Mouse (Mus musculus) adrenal gland, adult (tissue): Measurements from ENCODE around the gene Dnajb4.
"Not testable (repeated sequence)": the region's sequence is repeated elsewhere in the genome, so short reads cannot be mapped to it uniquely, and the experiment has no call there.

Experiments used
- DNase-seq, 2 experiments: peaks; one replicate each; pipeline ENCODE4 v3.0.0; 2022 to 2023; ENCODE audit warnings: low spot score in 1 of 2; ENCODE audit not compliant: inconsistent age in 2 of 2

Gene Dnajb4

DNA sequence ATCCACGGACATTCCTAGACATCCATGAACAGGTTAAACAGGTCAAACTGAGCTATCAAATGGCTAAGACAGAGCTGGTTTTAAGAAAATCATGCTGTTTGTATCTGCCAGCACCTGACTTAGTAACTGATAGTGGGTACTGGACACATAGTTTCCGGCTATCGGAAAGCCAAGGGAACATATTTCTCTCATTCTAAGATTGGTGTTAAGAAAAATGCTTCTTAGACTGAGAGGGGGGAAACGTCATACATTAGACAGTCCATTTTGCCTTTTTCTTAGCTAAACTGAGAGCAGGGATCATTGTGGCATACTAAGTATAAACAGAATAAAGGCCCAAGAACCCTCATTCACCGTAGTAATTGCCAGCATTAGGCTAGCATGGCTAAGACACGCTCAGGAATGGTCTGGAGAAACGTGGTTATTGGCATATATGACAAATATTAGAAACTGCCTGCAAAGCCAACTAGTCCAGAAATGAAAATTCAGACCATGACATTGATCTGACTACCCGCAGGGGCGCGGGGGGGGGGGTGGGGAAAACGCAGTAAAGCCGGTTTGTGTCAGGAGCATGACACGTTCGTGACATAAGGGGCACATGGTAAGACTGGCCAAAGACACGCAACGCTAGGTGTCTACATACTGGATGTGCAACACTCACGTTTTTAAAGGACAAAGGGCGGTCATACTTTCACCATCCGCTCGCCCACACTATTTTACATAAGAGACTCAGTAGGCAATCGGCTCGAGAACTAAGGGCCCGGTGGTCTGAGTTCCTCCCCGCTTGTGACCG lies 730 bp downstream of the Dnajb4 start:
- peak in 1 of 2 experiments; percentile 77 for DNase-seq

DNA sequence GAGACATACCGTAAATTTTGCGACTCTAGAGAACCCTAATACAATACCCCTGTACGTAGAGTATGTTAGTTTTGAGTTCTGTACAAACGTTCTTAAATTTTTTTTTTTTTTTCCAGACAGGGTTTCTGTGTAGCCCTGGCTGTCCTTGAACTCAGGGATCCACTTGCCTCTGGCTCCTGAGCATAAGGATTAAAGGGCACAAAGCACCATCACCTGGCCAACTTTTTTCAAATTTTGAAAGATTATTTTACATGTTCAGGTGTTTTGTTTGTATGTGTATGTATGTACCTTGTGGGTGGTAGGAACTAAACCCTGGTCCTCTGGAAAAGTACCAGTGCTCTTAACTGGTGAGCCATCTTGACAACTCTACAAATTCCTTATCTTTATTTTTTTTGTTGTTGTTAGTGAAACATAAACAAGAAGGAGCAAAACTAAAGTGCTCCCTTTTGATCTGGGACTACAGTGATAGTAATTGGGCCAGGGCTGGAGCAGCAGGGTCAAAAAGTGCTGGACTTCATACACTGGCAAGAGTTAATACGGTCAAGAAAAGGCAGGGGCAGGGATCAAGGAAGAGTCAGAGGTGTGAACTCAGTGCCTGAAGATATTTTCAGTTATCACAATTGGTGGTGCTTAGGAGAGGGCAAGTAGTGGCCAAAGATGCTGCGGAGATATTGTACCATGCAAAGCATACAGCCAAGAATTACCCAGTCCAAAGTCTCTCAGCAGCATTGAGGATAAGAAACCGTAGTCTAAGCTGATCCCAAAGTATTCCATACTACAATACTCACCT lies 1.8 kb downstream of the Dnajb4 start:
- DNase-seq, result no peak

DNA sequence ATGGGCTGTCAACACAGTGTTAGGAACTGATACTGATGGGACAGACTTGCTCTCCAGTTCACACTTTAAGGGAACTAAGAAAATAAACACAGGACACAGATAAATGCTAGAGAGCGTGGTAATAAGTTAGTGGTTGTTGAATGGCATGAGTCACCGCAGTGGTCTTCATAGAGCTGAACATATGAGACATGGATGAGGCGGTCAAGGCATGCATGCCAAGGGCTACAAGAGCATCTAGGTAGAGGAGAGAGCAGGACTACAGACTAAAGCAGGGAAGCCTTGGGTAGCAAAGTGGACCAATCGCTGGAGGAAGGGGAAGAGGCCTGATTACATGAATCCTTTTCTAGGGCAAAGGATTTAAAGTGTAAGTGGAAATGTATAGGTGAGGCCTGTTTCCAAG lies 2.9 kb downstream of the Dnajb4 start:
- DNase-seq, result no peak

DNA sequence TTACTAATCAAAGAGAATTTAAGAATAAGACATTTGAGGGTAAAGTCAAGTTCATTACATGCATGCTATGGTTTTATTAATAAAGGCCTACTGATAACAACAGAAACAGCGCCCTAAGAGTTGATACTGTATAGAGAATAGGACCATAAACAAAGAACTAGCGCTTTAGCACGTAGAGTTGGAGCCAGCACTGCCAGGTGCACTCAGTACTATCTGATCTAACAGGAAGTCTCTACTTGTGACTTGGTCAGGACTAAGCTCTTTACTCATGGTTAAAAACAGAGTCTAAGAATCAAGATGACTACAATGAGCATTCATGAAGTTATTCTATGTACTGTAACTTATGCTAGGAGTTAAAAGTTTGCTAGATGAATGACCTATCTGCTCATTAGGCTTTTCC lies 5.5 kb downstream of the Dnajb4 start:
- DNase-seq, result no peak

DNA sequence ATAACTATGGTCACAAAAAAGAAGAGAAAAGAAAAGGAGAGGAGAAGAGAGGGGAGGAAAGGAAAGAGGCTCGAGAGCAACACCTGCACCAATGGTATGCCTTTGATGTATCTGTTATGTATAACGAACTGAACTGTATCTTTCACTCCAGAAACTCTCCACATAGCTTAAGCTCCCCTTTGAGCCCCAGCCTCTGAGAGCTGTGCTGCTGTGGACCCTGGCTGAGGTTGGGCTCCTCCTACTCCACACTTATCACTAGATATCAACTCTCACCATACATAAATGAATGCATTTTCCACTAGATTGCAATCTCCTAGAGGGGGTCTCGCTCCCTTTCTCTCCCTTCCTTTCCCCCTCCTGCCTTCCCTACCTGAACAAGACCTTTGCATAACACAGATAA lies 6.1 kb downstream of the Dnajb4 start:
- no peak for DNase-seq

DNA sequence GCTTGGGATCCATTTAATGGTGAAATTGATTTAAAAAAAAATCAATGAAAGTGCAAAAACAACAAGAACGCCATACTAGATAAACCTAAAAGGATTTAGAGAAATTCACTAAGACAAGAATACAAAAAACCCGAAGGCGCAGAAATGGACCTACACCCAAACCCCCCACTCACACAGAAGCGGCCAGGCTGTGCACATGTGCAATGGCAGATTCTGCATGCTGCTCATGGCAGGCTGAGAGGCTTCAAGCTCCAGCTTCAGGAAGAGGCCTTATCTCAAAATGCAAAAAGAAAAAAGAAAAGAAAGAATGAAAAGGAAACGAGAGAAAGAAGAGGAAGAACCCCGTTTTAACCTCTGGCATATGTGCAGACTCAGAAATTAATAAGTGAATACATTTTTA lies 6.7 kb downstream of the Dnajb4 start:
- DNase-seq, result no peak

DNA sequence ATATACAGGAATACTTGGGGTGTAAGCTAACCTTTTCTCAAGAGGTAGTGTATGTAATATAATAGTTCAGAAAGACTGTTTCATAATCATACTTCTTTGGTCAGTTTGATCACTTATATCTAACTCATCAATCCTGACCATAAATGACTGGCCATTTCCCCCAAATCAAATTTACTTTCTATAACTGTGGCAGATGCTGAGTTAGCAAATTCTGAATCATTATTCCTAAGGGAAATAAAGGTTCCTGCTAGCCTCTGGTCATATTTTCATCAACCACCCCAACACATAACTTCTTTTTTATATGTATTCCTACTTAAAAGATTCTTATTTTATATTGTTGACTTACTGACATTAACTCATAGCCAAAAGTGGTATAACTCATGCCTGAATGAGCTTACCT lies 7.2 kb downstream of the Dnajb4 start:
- DNase-seq, result no peak

DNA sequence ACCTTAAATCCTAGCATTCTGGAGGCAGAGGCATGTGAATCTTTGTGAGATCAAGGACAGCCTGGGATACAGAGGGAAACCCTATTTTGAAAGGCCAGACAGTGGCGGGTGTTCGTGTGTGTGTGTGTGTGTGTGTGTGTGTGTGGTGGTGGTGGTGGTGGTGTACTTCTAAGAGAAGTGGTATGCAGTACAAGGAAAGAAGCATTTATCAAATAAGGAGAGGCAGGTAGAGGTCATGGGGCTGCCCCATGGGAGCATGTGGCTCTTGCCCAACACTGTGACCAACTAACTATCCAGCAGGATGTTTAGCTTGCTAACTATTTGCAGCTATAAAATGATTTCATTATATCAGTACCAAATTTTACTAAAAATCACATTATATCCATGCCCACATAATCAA lies 8.5 kb downstream of the Dnajb4 start:
- DNase-seq, result peak in 1 of 2 experiments; percentile 72

DNA sequence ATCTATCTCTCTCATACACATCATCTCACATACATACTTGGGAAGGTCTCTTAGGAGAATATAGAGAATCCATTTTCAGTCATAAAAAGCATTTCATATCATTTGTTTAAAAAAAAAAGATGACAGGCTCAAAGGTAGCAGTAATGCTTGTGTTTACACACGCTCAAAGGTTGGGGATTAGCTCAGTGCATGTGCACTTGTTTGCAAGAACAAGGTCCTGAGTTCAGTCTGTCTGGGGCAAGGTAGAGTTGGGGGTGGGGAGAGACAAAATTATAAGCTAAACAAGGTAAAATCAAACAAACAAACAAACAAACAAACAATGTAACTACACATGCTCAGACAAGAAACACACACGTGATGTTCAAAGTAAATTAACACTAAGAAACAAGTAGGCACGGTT lies 8.9 kb downstream of the Dnajb4 start:
- DNase-seq, result no peak

DNA sequence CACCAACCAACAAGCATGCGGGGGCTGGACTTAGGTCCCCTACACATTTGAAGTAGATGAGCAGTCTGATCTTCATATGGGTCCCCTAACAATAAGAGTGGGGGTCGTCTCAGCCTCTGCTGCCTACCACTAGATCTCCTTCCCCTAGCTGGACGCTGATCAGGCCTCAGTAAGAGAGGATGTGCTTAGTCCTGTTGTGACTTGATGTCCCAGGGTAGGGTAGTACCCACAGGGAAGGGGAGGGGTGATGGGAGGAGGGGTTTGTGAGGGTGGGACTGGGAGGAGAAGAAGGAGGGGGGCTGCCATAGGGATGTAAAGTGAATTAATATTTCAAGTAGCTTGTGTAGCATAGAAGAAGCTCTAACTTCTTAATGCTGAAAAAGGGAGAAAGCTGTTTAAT lies 11.0 kb downstream of the Dnajb4 start:
- no peak for DNase-seq

DNA sequence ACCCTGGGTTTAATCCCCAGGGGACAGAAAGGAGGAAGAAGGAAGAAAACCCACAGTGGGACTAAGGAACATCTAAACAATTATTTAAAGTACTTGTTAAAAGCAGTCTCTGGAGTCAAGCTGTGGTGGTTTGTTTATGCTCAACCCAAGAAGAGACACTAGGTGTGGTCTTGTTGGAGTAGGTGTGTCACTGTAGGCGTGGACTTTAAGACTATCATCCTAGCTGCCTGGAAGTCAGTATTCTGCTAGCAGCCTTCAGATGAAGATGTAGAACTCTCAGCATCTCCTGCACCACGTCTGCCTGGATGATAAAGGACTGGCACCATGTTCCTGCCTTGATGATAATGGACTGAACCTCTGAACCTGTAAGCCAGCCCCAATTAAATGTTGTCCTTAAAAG lies 12.9 kb downstream of the Dnajb4 start:
- DNase-seq, result not testable (repeated sequence)

DNA sequence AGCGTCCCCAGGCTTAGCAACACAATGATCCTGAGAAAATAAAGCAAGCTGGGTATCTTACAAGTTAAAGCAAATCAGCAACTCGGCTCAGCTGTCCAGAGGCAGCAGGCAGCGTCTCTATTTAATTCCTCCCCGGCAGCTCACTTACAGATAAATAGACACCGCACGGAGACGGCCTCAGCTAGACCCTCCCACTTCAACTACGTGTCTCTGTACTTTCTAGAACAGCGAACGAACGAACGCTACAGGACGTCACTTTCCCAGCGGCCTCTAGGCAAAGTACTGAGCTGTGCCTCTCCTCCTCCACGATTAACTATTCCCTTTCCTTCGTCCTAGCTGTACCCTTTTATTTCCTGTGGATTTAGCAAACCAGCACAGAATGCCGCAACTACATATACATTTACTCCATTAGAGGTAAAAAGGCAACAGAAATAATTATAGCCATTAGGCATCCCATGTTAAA lies 16.4 kb downstream of the Dnajb4 start:
- peak; percentile 92 to 98 for DNase-seq

DNA sequence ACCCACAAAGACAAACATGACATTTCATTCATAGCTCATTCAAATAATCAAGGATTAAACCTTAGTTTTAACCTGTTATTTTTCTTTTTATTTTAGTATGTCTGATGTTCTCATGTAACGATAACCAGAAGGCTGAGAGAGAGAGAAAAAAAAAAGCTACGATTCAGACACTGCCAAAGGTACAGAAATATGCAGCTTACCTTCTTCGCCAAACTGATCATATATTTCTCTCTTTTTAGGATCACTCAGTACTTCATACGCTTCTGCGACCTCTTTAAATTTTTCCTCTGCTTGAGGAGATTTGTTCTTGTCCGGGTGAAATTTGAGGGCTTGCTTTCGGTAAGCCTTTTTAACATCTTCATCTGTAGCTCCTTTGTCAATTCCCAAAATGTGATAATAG lies 16.9 kb downstream of the Dnajb4 start:
- no peak for DNase-seq

DNA sequence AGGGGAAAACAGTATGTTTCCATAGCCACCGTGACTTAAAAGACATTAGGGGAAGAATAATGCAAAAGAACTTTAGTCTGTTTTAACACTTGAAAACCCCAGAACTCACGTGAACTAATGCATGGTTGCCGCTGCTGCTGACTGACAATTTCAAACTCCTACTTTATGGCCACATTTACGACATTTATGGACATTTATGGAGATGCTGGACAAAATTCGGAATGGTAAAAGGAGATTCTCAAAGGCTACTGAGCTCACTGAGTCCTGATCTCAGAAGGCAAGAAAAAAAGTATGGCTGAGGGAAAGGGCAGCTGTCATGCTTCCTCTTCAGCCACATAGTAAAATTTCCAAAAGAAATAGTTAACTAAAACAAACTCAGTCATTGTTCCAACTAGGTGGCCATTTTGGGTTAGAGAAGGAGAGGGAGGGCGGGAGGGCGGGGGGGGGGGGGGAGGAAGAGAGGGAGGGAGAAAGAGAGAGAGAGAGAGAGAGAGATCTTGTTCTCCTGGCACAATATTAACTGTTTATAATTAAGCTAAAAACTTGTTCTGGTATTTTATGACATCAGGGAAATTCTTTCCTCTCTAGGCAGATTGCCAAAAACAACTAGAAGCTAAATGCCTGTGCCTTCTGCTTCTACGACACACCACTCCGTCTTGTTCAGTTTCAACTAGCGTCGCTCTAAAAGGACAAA lies 17.7 kb downstream of the Dnajb4 start:
- DNase-seq, result peak in 1 of 2 experiments; percentile 76

DNA sequence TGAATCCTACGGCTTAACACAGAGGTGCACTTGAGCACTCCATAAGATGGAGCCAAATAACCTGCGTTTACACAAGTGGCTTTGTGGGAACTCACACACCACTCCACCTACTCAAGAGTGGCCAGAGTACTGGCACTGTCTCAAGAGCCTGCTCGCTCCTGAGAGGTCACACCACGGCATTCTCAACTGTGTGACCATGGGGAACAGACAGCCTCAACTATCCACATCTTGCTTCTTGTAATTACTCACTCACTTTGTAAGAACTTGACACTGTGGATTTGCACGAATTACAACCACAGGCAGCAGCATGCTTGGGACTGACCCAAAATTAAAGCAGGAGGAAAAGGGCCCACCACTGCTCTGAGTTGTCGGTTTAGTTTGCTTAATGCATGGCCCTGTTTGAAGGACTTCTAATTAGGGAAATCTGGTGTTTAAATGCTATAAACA lies 18.3 kb downstream of the Dnajb4 start:
- peak; percentile 45 to 83 for DNase-seq

DNA sequence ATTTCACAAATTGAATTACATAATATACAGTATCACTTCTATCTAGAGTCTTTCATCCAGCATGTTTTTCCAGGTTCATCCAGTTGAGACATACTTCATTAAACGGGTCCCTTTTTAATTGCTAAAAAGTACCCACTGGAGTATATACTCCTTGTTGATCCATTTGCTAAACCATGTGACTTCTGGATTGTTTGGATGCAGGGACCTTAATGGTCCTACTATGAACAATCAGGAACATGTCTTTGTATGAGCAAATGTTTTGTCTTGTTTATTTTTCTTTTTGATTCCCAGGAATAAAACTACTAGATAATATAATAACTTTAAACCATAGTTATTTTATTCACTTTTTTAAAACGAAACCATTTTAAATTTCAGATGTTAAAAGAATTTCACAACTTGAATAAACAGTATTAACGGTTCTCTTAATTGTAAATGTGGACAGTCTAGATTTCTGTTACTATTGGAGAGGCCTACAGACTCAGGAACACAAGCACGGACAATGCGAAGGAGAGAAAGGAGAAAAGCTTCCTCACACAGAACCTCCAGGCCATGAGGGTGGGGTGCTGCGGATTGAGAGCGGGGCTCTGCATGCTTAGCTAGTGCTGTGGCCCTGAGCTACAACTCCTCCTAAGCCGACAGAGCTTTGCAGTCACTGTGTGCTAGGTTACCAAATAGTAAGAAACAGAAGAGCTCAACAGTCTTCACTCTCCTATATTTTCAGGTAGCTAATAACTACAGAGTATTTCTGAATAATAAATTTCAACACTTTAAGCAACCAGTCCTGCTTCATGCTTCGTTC lies 19.2 kb downstream of the Dnajb4 start:
- peak in 1 of 2 experiments; percentile 72 for DNase-seq

DNA sequence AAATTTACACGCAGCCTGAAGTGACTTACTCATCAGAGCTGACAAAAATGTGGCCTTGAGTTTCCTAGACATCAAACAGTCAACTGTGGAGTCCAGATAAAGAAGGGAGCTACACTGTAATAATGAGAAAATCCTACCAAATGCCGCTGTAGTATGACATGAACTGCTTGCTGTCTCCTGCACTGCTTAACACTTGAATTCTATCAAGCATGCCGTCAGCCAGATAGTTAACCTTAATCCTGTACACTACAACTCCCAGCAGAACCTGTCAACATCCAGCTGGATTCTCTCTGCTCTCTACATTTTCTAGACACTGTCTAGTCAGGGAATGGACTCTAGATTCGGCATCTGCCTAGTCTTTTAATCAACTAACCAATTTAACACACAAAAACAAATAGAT lies 20.8 kb downstream of the Dnajb4 start:
- peak in 1 of 2 experiments; percentile 69 for DNase-seq

DNA sequence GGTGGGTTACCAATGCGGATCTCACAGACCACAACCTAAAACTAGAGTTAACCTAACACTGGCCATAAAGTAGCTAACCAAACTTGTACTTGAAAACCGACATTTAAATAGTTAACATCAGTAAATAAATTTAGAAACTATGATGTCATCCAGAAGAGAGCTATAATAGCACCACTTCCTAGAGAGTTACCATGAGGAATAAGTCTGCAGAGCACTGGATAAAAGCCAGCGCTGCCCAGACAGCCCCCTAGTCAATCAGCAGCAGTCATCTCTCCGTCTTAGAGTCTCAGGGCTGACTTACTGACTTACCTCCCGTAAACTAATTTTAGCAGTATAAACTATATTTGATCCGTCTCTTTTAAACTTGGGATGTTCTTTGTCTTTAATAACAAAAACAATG lies 24.0 kb downstream of the Dnajb4 start:
- no peak for DNase-seq

DNA sequence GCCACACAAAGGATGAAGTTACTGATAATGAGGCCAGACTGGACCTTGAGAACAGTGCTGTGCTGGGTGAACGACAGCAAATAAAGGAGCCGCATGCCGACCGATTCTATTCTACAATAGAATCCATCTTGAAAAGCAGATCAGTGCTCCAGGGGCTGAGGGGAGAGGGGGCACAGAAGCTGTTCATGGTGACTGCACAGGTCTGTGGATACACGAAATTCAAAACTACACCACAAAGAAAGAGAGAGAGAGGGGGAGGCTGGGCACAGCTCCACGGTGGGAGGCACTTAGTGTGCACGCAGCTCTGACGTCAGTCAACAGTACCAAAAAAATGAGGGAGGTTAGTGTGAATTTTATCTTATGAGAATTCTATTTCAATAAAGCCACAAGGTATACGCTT lies 26.6 kb downstream of the Dnajb4 start:
- DNase-seq, result no peak

DNA sequence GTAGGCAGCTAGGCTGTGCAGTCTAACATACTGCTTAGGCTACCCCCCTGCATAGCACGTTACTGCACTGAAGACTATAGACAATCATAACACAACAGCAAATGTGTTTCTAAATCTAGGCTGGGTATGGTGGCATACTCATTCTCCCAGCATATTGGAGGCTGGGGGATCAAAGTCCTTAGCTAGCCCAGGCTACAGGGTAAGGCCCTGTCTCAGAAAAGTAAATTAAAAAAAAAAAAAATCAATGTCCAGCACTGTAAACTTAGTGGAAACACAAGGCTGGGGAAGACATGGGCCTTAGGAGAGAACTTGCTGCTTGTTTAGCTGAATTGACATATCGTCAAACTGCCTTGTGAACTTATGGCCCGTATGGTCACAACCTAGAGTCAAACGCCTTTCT lies 29.5 kb downstream of the Dnajb4 start:
- DNase-seq, result no peak

DNA sequence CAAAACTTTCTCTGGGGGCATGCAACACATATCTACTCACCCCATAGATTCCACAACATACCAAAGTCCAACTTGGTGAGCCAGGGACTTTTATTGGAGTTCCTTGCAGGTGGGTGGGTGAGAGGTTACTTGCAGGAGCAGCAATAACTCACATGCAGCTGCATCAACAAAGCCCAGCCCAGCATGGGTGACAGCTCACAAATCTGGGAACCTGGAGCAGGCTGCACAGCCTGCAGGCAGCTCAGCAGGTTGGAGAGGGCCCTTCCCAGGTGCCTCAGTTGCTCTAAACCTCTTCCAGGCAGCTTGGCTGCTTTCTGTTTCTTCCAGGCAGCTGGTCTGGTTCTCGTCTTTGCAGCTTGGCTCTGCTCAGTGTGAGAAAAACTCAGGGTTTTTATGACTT lies 30.8 kb downstream of the Dnajb4 start:
- no peak for DNase-seq
